Mouse (Mus musculus): ENCODE measurements around the gene Slc25a28.
A peak's percentile ranks its signal among the peaks of the same experiment; 100 is the strongest.

Gene Slc25a28

DNA sequence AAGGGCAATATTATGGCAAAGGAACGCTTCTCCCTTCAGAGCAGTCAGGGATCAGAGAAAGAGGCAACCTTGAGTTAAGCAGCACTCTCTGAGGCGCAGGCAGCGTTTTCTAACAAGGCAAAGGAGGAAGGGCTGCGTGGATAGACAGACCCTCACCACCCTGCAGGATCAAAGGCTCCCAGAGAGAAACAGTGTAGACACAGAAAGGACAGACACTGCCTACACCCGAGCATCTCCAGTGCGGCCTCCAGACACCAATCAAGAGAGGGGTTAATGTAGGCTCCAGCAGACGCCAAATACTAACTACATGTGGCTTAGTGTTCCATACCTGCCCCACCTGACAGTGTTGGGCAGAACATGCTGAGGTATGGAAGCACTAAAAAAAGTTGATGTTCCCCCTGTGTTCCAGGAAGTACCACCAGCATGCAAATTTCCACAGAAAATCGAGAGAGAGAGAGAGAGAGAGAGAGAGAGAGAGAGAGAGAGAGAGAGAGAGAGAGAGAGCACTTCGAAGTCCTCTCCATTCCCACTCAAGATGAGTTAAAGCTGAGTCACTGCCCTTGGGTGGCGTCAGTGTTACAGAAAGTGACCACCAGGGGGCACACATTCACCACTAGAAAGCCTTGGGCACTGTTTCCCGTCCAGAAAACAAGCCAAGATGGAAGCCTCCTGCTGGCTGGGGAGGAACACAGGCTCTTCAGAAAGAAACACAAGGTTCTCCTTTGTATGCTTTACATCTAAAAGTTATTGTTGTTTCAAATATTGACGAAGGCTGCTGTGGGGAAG lies 44.0 kb downstream of the Slc25a28 start:
- peak; percentile 63 to 72 for DNase-seq (ENCODE audit: low spot score in 2 of 2)

GRCm38 (mm10) chr19:43629088-43629487 lies 45.6 kb downstream of the Slc25a28 start:
- no peak for DNase-seq (ENCODE audit: low spot score in 2 of 2)

GRCm38 (mm10) chr19:43627345-43627744 lies 47.3 kb downstream of the Slc25a28 start:
- DNase-seq (ENCODE audit: low spot score in 2 of 2) = no peak

GRCm38 (mm10) chr19:43626160-43626559 lies 48.5 kb downstream of the Slc25a28 start:
- no peak for DNase-seq (ENCODE audit: low spot score in 2 of 2)

GRCm38 (mm10) chr19:43623913-43624312 lies 50.8 kb downstream of the Slc25a28 start:
- peak; percentile 58 to 60 for DNase-seq (ENCODE audit: low spot score in 2 of 2)

GRCm38 (mm10) chr19:43619916-43620479 lies 54.7 kb downstream of the Slc25a28 start:
- DNase-seq (ENCODE audit: low spot score in 2 of 2) = no peak

DNA sequence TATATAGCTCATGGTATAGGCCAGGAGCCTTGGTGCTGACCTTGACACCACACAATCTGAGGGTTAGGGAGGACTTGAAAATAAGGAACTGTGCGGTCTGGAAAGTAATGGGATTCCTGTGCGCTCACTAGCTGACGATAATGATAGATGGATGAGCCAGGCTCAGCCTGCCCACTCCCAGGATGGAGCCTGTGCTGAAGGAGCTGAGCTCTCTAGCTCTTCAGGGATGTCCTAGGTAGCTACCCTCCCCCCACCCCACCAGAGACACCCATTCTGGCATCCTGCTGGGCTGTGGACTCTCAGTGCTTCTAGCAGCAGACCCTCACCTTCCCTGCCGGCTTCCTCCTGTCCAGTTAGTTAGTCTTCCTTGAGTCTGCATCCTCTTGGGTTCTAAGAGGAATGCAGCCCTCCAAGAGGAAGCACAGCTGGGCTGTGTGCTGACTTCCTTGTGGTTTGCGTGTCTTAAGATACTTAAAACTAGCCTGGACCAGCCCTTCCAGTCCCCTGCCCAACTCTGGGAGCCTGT lies 56.1 kb downstream of the Slc25a28 start:
- DNase-seq (ENCODE audit: low spot score in 2 of 2) = no peak

DNA sequence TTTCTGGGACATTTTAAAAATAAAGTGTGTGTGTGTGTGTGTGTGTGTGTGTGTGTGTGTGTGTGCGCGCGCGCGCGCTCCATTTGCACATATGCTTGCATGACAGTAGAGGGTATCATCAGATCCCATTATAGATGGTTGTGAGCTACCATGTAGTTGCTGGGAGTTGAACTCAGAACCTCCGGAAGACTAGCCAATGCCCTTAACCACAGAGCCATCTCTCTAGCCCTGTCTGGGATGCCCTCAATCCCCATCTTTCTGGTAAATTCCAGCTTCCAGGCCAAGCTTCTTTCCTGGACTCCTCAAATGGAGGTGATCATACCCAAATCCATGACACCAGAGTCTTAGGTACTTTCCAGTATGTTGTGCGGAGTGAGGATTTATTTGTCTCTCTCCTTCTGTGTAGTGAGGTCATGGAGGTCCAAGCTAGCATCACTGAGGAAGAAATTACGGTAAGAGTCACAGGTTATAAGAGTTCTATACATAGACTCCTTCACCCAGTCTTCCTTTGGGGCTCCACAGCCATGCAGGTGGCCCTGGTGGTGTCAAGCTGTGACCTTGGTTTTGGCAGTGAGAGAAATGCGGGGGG lies 56.8 kb downstream of the Slc25a28 start:
- no peak for DNase-seq (ENCODE audit: low spot score in 2 of 2)

- DNase-seq (ENCODE audit: low spot score in 2 of 2) = no peak
Observed at GRCm38 (mm10) chr19:43616889-43617288, 57.8 kb downstream of the Slc25a28 start.

- no peak for DNase-seq (ENCODE audit: low spot score in 2 of 2)
Observed at GRCm38 (mm10) chr19:43616415-43616861, 58.2 kb downstream of the Slc25a28 start.

DNA sequence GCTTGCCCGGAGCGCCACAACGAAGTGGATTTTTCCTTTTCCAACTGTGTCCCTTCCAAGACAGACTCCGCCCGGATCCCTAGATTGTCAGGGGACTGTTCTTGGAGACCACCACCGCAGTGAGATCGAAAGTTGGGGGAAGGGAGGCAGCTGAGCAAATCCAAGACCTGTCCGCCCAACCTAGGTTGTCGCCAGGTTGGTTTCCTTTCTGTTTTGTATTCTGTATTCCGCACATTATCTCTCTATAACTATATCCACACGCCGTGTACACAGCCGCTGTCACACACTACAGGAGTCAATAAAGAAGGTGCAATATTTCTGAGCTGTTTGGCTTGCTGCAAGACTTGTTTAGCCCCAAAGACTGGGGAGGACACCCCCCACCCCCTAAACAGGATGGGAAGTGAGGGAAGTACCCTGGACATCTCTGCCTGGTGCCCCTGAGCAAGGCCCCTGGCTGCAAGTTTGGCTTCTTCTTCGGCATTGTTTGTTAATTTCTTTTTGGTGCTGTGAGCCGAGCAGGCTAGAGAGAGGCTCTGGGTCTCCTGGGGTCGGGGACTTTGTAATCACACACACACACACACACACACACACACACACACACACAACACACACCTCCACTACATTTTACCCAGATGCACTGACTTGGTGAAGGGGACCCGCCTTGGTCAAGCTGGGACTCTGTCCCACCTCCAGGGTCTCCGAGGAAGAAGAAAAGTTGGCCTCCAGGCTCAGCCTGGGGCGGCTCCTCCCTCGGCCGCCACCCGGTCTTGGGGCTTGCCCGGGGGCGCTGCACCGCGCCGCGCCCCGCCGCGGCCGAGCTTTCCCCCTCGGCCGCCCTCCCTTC lies 58.9 kb downstream of the Slc25a28 start:
- no peak for DNase-seq (ENCODE audit: low spot score in 2 of 2)

- DNase-seq (ENCODE audit: low spot score in 2 of 2) = no peak
Observed at GRCm38 (mm10) chr19:43615074-43615445, 59.6 kb downstream of the Slc25a28 start.

DNA sequence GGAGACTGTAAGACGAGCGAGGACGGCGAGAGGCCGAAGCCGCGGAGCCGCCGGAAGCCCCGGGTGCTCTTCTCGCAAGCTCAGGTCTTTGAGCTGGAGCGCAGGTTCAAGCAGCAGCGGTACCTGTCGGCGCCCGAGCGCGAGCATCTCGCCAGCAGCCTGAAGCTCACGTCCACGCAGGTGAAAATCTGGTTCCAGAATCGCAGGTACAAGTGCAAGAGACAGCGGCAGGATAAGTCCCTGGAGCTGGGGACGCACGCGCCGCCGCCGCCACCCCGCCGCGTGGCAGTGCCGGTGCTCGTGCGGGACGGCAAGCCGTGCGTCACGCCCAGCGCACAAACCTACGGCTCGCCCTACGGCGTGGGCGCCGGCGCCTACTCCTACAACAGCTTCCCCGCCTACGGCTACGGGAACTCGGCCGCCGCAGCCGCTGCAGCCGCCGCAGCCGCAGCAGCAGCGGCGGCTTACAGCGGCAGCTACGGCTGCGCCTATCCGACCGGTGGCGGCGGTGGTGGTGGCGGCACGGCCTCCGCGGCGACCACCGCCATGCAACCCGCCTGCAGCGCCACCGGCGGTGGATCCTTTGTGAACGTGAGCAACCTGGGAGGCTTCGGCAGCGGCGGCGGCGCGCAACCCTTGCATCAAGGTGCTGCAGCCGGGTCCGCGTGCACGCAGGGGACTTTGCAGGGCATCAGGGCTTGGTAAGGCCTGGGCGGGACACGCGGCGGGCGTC lies 60.2 kb downstream of the Slc25a28 start:
- no peak for DNase-seq (ENCODE audit: low spot score in 2 of 2)

Measured in spleen, postnatal 36 days (tissue).